Mouse (Mus musculus): ENCODE data around the gene Rbm10.

DNA sequence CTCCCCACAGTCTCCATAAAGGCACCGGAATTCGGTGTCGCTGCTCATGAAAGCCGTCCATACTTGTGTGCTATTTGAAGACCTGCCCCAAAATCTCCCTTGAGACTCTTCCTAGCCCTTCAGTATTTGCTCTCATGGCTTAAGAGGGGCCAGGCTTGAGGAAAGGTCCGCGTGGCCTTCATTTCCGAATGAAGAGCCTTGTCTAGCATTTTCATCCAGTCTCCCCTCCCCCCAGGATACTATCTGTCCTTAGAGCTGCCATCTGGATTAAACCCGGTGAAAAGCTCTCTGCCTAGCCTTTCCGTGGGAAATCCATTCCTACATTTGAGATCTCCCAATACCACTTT is 46.1 kb downstream of the Rbm10 start:
- TF ChIP-seq CTCF (conservative IDR thresholded peaks at IDR 0.05; ENCODE audit: low read length) (no peak), NANOG (IDR thresholded peaks at IDR 0.05; ENCODE audit: borderline replicate concordance, low read length) (no peak)

All from E14TG2a.4 (cell line).